Mouse (Mus musculus) MN1 (cell line): ENCODE results near the gene Ogfod3.

ENCODE experiments used
- DNase-seq: peaks from one replicate; pipeline ENCODE4 v3.0.0-alpha.2; 2016; ENCODE audit warnings: low spot score

Gene Ogfod3

DNA sequence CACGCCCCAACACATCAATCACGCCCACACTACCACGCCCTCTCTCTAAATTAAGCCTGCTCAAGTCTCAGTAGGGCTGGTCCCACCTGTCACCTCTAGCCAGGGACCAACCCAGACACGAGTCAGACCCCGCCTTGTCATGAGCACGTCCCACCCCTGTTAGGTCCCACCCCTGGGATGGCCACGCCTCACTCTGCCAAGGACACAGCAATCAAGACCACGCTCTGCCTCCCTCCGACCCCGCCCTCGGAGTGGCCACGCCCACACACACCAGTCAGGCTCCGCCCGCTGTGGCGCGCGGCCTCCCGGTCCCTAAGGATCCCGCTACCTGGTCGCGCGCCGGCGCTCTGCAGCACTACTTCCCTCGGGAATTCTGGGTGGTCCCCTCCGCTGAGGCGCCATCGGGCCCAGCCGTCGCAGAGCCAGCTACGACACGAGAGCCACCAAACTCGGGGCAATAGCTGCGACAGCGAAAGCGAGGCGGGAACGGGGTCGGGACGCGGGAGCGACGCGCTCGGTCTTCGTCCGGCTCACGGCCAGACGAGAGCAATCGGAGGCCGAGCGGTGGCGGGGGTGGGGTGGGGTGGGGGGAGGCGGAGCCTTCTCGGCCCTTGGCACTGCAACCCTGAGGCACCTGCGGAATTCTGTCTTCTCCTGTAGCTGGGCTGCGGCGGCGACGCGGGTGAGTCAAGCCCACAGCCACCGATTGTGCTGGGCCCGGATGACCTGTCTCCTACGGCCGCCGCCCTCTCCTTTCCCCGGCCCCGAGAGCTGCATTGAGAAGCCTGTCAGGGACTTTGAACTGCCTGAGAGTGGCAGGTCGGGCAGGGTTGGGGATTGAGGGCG is at the start of gene Ogfod3, which contains the start of gene Hexdc:
Gene Ogfod3, minus strand, starts transcription at position 551 of the 846 bp plus-strand sequence.
Gene Hexdc, plus strand, starts transcription at position 273 of the 846 bp plus-strand sequence.
- peak; percentile 99 for DNase-seq

DNA sequence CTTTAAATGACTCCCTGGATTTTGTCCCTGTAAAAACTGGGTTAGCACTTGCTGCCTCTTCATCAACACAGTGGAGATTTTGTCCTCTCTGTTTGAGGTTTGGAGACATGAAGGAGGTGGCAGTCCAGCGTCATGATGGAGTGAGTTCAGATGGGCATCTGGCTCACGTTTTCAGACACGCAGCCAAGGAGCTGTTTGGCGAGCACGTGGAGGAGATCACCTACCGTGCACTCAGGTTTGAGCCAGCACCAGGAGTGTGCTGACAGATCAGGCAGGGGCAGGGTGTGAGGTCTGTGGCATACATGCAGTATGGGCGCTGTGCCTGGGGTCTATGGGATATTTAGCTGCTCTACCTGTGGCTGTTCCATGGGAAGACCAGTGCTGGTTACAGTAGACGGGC is 45.7 kb upstream of the Ogfod3 start:
- no peak for DNase-seq

DNA sequence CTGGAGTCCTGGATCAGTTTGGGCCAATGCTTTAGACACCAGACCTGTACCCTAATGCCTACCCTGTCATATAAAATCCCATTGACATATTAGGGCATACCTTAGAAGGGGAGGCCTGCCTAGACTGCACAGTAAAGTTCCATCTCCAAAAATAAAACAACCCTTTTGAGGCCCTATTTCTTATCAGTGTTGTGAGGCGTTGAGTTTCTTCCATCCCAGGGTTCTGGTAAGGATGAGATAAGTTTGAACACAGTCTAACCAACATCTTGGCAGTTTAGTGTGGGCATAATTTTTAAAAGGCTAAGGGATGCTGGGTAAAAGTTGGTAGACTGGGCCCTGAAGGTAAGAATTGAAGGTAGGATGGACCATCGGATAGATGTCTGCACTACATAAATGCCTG is 35.2 kb upstream of the Ogfod3 start:
- no peak for DNase-seq

DNA sequence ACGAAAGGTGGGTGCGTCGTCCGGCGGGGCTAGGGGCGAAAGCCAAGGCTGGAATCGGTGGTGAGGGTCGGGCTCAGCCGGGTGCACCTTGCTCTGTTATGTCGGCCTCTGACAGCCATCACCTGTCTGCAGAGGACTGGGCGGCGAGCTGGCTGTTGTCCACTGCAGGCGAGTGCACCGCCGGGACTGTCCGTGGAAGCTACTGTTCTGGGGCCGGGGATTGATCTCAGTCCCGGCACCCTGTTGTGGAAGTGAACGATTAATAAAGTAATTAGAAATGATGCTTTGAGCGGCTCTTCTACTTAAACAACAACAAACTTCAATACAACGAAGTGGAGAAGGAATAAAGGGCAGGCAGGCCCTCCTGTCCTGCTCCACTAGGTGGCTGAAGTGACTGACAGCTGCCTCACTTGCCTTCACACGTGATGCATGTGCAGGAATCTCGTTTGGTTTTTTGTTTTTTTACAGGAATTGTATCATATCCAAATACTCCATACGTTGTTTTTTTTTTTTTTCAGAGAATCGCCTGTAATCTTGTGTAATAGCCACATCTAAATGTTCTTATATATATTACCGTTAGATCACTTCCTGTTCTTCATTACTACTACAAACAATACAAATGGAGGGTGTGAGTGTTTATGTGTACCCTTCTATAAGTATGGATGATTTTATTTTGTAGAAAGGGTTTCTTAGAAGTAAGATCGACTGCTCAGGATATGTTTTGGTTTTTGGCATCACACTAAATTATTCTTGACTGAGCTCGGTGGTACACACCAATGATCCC is 33.0 kb upstream of the Ogfod3 start:
- peak; percentile 78 for DNase-seq

DNA sequence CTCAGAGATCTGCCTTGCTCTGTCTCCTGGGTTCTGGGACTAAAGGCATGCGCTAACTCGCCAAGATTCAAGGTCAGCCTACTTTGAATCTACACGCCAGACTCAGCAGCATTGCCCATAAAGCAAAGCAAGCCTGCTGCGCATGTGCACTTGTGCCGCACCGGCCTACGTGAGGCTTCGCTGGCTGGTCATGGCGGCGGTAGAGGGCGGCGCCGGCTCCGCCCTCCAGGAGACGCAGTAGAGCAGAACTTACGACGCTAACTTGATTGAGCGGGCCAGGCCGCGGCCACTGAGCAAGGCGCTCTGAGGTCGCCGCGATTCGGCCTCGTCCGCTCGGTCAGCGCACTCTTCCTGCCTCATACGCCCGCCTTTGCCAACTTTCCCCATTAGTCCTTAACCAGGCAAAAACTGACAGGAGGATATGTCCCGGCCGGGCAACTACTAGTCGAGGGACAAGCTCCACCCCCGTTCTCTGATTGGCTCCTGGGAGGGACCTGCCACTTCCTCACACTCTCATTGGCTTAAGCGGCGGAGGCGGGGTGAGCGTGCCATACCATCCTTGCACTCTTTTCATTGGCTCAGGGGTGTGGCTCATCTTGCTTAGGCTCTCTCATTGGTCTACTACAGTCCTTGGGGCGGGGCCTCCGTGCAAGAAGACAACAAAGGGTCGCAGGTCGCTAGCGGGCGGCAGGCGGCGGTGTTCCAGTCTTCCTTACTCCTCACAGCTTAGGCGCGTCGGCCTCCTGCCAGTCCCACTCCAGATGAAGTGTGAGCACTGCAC is 32.2 kb upstream of the Ogfod3 start, which contains the start of gene Narf:
Gene Narf, plus strand, starts transcription at position 690 of the 781 bp plus-strand sequence.
- DNase-seq: peak; percentile 100

DNA sequence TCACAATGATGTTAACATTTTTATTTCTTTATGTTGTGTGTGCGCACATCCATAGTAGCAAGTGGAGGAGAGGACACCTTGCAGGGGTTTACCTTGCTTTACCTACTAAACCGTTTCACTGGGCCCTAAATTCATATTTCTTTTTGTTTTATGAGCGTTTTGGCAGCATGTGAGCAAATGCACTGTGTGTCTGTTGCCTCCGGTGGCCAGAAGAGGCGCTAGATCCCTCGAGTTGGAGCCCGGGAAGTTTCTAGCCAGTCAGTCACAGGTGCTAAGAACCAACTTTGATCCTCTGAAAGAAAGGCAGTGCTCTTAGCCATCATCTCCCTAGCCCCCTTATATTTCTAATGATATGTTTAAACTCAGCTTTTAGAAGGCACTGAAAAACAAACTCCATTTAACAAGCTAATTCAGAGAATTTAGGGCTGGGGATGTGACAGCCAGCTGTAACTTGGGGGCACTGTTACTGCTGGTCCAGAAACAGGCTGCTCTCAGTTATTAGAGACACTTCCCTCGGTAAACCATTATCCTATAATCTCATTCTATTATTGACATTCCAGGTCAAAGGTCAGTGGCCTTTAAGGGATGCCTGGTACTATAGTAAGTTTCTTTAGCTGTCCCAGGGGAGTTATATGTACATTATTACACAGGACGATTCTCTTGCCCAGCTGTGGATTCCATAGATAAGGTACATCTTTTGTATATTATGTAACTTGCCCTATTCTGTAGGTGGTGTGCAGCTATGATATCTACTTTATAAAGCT is 31.1 kb upstream of the Ogfod3 start:
- peak; percentile 70 for DNase-seq

DNA sequence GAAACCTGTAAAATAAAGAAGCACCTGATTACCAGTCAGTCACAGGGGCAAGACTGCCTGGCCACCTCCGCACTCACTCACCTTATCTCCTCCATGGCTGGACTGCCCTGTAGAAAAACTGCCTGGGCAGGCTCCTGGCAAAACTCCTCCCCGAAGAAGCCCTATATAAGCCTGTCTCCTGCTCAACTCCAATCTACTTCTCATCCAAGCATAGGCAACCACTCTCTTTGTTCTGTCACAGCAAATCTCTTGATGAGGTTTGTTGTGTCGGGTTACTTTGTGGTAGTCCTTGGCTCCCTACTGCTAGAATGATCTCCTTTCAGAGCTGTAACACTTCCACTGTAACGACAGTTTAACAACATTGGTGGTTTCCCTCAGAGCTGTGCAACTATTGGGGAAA is 28.2 kb upstream of the Ogfod3 start:
- no peak for DNase-seq

DNA sequence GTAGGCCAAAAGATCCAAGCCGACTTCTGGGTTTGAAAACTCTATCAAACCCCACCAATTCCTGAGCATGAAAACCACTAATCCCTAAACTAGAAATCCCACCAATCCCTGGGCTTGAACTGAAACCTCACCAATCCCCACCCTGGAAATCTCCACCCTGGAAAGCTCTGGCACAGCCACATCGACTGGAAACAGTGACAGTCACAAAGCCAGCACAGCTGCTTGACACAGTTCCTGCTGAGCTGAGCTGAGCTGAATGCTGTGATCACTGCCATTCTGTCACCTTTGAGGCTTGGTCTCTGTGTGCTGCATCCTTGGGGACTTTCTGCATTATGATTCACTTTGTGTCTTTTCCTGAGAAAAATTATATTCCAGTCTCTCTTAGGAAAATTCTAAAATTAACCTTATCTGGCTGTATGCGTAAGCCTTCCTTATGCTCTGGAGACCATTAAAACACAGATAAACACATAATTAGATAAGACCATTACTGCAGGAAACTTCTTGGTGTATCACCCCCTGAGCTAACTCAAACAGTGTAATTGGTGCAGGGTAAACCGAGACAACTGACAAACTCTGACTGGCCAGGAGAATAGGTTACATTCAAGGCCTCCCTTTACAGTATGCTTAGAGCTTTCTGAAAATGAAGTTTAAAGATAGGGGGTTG is 27.2 kb upstream of the Ogfod3 start:
- peak; percentile 38 for DNase-seq

DNA sequence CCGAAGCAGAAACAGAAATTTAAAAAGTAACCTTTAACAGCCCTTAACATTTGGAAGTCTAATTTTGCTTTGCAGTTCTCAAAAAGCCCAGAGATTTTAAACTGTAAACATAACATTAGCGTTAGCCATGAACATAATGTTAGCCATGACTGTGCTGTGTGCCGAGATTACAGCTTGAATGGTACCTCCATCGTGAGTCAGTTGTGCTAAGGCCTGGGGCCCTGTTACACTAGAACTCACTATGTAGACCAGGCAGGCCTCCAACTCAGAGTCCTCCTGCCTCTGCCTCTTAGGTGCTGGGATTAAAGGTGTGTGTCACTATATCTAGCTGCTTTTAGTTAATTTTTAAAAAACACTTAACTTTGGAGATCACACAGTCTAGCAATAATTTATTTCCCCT is 26.7 kb upstream of the Ogfod3 start:
- no peak for DNase-seq

DNA sequence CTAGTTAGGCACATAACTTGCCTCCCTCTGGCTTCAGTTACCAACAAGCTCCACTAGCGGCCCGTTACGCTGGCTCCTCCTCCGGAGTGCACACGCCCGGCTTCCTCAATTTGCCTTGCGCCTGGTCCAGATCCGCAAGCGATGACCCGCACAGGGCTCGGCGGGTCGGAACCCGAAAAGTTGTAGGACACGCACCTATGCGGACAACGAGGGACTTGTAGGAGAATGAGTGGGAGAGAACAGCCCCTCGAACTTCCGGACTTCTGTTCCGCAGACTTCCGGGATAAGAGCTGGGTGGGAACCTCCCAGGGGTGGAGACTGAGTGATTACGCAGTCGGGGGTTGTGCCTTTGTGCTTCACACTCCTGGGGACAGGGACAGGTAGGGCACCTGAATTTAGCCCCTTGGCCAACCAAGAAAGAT is 24.5 kb upstream of the Ogfod3 start, which contains the start of gene Cybc1:
Gene Cybc1, minus strand, starts transcription at position 305 of the 422 bp plus-strand sequence.
- peak; percentile 81 for DNase-seq

DNA sequence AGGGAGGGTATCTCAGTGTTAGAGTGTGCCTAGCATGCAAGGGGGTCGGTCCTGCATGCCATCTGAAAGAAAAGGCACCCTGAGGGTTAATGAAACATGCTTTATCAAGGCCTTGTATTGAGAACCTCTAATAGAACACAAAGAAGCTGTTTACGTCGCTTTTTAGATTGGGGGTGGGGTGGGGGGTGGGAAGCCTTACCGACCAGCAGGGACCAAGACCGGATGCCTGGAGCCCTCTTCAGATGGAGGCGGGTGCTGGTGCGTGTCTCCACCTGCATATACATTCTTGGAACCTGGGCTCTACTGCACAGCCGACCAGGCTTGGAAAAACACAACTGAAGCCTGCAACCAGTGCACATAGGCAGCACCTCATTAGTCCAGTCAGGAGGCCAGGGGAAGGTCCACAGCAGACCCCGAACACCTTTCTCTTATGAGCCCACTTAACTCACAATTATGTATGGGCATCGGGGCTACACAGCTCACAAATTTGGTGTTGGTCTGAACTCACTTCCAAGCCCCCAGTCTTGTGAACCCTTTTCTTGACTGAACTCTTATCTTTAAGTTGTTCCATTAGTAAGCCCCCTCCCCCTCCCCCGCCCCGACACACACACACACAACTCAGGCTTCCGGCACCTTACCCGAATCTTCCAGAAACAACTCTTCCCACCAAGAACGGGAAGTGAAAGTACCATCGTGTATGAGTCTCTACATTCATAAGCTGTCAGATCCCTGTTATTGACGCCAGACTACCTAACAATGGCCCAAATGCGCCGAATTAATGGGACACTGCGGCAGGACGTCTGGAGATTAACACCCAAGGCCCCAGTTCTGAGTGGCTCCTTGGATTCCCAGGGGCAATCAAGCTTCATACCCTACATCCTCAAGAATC is 23.9 kb upstream of the Ogfod3 start:
- no peak for DNase-seq

DNA sequence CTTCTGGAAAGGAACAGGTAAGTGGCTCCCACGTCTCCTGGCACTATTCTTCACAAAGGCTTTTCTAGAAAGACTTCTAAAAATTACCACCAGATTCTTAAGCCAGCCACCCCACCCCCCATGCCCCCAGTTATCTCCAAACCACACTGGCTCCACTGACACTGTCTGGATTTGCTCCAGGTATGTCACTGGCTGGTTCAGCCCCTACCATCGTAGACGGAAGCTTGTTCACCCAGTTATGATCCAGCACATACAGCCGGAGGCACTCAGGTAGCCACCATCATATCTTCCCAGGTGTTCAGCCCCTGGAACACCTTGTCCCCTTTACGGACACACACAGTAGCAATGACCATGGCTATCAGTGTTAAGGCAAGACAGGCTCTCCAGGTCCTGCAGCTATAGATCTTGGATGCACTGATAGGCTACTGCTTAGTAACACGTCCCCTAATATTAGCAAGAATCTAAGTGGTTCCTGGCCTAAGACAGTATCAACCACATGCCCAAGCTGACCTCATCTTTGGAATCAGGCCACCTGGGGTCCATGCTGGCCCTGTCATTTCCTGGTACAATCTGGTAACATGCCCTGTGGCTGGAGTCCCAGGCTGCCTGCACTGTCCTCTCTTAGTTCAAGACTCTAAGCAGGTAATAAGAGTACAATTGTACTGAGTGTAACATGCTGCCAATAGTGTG is 17.0 kb upstream of the Ogfod3 start:
- peak; percentile 60 for DNase-seq

DNA sequence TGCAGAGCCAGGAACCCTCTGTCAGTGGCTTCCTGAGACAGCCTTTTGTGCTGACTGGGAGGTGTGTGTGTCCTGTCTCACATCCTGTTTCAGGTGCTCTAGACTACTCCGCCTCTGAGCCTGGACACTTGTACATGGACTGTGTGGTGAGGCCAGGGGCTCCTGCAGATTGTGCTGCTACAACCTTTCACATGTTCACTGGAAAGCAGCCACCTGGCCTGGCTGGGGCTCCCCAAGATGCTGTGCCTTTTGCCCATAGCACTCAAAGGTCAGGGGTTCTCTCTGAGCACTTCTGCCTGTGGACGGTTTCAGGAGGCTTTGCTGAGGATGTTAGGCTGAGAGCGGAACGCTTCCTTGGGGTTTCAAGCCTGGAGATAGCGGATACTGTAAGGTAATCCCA is 16.3 kb upstream of the Ogfod3 start:
- no peak for DNase-seq

DNA sequence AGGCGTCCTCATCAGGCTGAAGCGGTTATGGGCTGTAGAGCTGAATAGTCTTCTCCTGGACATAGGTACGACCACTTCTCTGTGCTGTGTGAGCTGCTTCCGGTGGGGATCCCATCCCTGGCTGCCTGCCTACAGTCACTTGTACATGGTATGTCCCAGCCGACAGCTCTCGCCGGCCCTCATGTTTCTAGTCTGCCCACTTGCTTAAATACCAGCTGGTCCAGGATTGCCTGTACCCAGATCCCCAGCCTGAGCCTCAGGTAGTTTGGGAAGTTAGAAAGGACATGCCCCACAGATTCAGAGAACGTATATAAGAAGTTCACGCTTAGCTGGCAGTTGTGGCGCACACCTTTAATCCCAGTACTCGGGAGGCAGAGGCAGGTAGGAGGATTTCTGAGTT is 15.3 kb upstream of the Ogfod3 start:
- DNase-seq: no peak

DNA sequence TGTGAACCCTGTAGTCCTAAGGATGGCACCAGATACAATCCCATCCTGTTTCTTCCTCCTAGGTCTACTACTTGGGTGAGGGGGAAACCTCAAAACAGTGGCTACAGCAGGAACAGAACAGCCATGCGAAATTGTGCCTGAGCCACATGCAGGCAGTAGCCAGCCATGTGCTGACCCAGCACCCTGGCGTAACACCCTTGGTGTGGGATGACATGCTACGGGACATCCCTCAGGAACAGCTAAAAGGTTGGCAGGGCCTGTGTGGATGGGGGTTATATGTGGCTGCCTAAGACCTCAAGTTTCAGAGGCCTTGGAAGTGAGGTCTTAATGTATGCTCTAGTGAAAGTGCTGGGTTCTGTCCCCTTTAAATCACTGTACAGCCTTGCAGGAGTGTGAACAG is 12.3 kb upstream of the Ogfod3 start:
- no peak for DNase-seq

DNA sequence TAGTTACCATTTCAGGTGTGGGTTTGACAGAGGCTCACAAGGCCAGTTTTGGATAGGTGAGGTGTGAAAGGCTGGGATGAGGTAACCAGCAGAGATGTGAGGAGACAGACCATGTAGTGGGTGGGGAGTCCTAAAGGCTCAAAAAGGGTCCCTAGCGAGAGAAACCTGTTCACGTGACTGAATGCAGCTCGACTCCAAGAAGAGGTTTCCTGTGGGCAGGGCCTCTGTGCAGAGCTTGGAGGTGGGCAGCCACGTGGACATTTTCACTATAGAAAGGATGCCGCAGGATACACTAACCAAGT is 701 bp downstream of the Ogfod3 start:
- no peak for DNase-seq

DNA sequence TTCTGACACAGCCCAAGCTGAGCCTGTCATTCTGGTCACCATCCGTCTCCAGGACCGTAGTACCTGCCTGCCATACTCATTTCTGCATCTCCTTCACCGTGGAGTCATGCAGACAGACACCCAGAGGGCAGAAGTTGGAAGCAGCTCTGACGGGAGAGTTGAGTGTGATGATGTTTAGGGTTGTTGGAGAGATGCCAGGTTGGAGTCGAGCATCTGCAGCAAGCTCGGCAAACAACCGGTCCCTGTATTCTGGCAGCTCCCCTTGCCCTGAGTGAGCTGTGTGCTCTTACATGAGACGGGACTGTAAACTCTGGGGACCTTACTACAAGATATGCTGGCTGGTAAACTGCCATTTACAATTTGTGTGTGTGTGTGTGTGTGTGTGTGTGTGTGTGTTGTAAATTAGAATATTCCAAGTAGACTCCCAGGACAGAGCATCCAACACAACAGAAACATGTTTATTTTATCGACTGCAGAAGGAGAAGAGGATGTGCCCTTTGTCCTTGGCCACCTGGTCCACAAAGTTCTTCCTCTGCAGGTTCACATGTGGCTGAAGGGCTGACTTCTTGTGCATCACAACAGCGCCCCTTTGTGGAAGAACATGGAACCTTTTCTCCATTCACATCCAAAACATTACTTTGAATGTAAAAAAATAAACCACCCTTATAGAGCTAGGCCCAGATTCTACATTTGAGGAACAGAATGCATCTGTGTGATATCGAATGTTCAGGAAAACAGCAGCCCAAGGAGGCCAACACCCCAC is 2.9 kb downstream of the Ogfod3 start:
- DNase-seq: peak; percentile 87

DNA sequence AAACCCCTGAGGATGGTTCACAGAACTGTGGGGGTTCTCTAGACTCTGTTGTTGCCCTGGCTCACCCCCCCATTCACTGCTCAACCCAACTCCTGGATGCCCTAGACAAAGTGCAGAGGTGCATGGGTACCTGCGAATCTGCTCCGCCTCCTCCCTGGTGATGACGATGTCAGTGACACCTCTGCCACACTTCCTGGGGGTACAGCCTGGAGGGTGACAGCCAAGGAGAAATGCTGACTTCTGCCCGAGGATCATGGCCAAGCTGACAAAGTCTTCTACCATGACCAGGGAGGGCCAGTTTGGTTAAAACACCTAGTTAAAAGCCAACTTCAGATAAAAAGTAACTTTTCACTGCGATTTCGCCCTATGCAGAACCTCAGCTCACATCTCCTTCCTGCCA is 3.7 kb downstream of the Ogfod3 start:
- DNase-seq: no peak

DNA sequence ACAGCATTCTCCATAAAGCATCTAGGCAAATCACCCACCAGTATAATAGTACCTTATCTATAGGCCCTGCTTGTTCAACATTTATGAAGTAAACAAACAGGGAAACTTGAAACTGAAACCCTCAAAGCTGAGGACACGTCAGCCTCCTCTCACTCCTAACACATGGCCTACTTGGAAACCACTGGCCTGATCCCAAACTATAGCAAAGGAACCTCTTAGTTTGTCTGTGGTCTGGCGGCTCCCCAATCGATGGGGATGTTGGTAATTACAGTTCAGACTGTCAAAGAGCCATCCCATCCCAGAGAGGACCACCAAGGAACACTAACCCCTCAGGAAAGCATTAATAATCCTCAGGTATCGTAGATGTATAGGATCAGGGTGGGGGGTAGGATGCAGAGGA is 4.7 kb downstream of the Ogfod3 start:
- no peak for DNase-seq
